Mouse (Mus musculus): ENCODE measurements around the gene Pdcd4.
"Not testable (repeated sequence)": the region's sequence is repeated elsewhere in the genome, so short reads cannot be mapped to it uniquely, and the experiment has no call there.

Pdcd4 gene

GRCm38 (mm10) chr19:53901931-53902738 lies 10.1 kb downstream of the Pdcd4 start:
- no peak for DNase-seq (ENCODE audit: low spot score)

- peak; percentile 94 for DNase-seq (ENCODE audit: low spot score)
These were observed 10.9 kb downstream of the Pdcd4 start for GRCm38 (mm10) chr19:53902739-53903487.

- DNase-seq (ENCODE audit: low spot score) = peak; percentile 44
These were observed 11.7 kb downstream of the Pdcd4 start for GRCm38 (mm10) chr19:53903507-53904321.

- DNase-seq (ENCODE audit: low spot score) = no peak
These were observed 12.9 kb downstream of the Pdcd4 start for GRCm38 (mm10) chr19:53904833-53905480.

GRCm38 (mm10) chr19:53906033-53906702 lies 14.1 kb downstream of the Pdcd4 start:
- no peak for DNase-seq (ENCODE audit: low spot score)

GRCm38 (mm10) chr19:53906703-53907070 lies 14.7 kb downstream of the Pdcd4 start:
- DNase-seq (ENCODE audit: low spot score) = not testable (repeated sequence)

- no peak for DNase-seq (ENCODE audit: low spot score)
These were observed 22.9 kb downstream of the Pdcd4 start for GRCm38 (mm10) chr19:53914950-53915349.

- DNase-seq (ENCODE audit: low spot score) = no peak
These were observed 27.5 kb downstream of the Pdcd4 start for GRCm38 (mm10) chr19:53919541-53919940.

GRCm38 (mm10) chr19:53921996-53922395 lies 30.0 kb downstream of the Pdcd4 start:
- not testable (repeated sequence) for DNase-seq (ENCODE audit: low spot score)

- peak; percentile 26 for DNase-seq (ENCODE audit: low spot score)
These were observed 33.3 kb downstream of the Pdcd4 start for GRCm38 (mm10) chr19:53925338-53925751.

GRCm38 (mm10) chr19:53926705-53927104 lies 34.7 kb downstream of the Pdcd4 start:
- no peak for DNase-seq (ENCODE audit: low spot score)

GRCm38 (mm10) chr19:53929218-53929617 lies 37.2 kb downstream of the Pdcd4 start:
- DNase-seq (ENCODE audit: low spot score) = no peak

GRCm38 (mm10) chr19:53933050-53933449 lies 41.0 kb downstream of the Pdcd4 start:
- no peak for DNase-seq (ENCODE audit: low spot score)

GRCm38 (mm10) chr19:53934046-53934445 lies 42.0 kb downstream of the Pdcd4 start:
- DNase-seq (ENCODE audit: low spot score) = no peak

- no peak for DNase-seq (ENCODE audit: low spot score)
These were observed 47.4 kb downstream of the Pdcd4 start for GRCm38 (mm10) chr19:53939467-53939866.

GRCm38 (mm10) chr19:53941139-53941538 lies 49.1 kb downstream of the Pdcd4 start:
- no peak for DNase-seq (ENCODE audit: low spot score)

- DNase-seq (ENCODE audit: low spot score) = no peak
These were observed 50.3 kb downstream of the Pdcd4 start for GRCm38 (mm10) chr19:53942342-53942741.

- peak; percentile 99 for DNase-seq (ENCODE audit: low spot score)
These were observed 52.1 kb downstream of the Pdcd4 start, which contains the start of the genes Shoc2 and Bbip1 for GRCm38 (mm10) chr19:53943802-53944785. Gene Shoc2 (plus strand): TSS chr19:53944306. Gene Bbip1 (minus strand): TSS chr19:53944627.

- no peak for DNase-seq (ENCODE audit: low spot score)
These were observed 52.7 kb downstream of the Pdcd4 start for GRCm38 (mm10) chr19:53944786-53945169.
